Mouse (Mus musculus) midbrain, embryonic 10.5 days (tissue): ENCODE results near the gene Shkbp1. TPM values are rescaled to one million over a fixed set of nuclear protein-coding genes. Genes with fewer than 3 reads are reported as not detected.

Experiments used
- DNase-seq: peaks from one replicate; pipeline ENCODE4 v3.0.0-alpha.2; 2017; ENCODE audit warnings: low spot score
- H3K27ac ChIP-seq: fragments of 300-500 bp; sonication (generic); replicated peaks from 2 replicates; pipeline ENCODE4 v1.5.1; 2016; ENCODE audit warnings: mild to moderate bottlenecking
- H3K27me3 ChIP-seq: fragments of 300-500 bp; sonication (generic); 2 replicates; pipeline ENCODE4 v1.6.1; 2016; ENCODE audit warnings: low read depth, mild to moderate bottlenecking; ENCODE audit not compliant: poor library complexity, severe bottlenecking
- H3K36me3 ChIP-seq: fragments of 300-500 bp; sonication (generic); 2 replicates; pipeline ENCODE4 v1.6.1; 2016; ENCODE audit warnings: mild to moderate bottlenecking, moderate library complexity
- H3K4me1 ChIP-seq: fragments of 300-500 bp; sonication (generic); 2 replicates; pipeline ENCODE4 v1.6.1; 2016
- H3K4me3 ChIP-seq: fragments of 300-500 bp; sonication (generic); 2 replicates; pipeline ENCODE4 v1.5.1; 2016; ENCODE audit warnings: mild to moderate bottlenecking, moderate library complexity
- H3K9me3 ChIP-seq: fragments of 300-500 bp; sonication (generic); replicated peaks from 2 replicates; pipeline ENCODE4 v1.6.1; 2016; ENCODE audit warnings: mild to moderate bottlenecking
- WGBS: fragments of 180-500 bp; shearing (Covaris S2); methylation state at CpG from one replicate; pipeline ENCODE4 v1.1.7; 2016; 5-methylcytosine and 5-hydroxymethylcytosine counted together
- polyA plus RNA-seq: library from polyadenylated mRNA; unstranded; fragments of >200 nt; fragmentation: Nextera tagmentation; extraction: Ambion mirVana; gene quantifications from 2 replicates; pipeline ENCODE4 v1.2.1, GENCODE M21; 2016

Gene Shkbp1
- polyA plus RNA-seq, 1 experiment from 2014 or later = 71.7 TPM

DNA sequence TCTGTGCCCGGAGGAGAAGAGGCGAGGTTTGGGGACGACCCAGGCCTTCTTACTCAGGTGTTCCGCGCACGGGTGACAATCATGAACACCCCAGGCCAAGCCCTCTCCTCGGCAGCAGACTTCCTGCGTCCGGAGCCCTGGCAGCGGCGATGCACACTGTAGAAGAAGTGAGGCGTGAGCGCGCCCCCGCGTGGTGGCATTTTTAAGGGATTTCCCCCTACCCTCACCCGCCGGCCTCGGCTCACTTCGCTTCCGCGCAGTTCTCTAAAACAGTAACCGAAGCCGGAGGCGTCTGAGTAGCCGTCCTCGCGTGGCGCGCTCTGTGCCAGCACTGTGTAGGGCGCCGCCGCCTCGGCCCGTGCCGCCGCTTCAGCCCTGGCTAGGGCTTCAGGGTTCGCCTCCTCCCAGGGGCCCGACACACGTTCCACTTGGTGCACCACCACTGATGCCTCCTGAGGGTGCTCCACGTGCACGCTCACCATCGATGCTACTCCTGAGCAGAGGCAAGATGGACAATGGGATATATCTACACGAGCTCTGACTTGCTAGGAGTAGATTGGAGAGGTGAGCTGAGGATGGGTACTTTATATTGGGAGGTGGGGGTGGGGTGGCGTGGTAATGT lies 26.4 kb downstream of the Shkbp1 start:
- peak; percentile 83 for DNase-seq
- H3K4me3 ChIP-seq = peak overlapping the region; percentile 45
- peaks cover 100% of the 10 kb centered on the region for H3K27me3 ChIP-seq
- no peak overlapping the region for H3K27ac ChIP-seq
- H3K36me3 ChIP-seq = no peaks in the 10 kb centered on the region
- WGBS = 4% methylated on average over 45 of the region's 45 CpGs
- no peaks in the 10 kb centered on the region for H3K9me3 ChIP-seq
- peaks cover 72% of the 10 kb centered on the region for H3K4me1 ChIP-seq

- no peak overlapping the region for H3K4me3 ChIP-seq
Measured at GRCm38 (mm10) chr7:27328648-27329047, 27.2 kb downstream of the Shkbp1 start.

DNA sequence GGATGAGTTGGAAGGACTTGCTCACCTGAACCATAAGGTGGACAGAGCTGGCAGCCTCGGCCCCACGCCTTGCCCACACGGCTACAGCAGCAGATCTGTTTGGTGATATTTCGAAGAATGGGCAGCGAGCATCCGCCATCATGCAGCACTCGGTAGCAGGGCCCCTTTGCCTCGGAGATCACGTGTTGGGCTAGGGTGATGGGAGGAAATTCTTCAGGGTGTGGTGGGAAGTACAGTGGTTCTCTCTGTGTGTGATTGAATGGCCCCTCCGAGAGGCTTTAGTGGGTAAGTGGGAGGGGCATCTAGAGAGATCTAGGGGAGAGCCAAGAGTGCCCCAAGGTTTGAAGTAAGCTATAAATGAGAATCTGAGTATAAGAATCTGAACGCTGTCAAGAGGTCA lies 27.7 kb downstream of the Shkbp1 start:
- WGBS = 86% methylated on average over 11 of the region's 11 CpGs
- H3K27ac ChIP-seq = no peak overlapping the region
- H3K4me1 ChIP-seq = peaks cover 59% of the 10 kb centered on the region

More at GRCm38 (mm10) chr7:27328648-27329047, 27.2 kb downstream of the Shkbp1 start:
- Histone ChIP-seq H3K4me1 (peaks cover 64% of the 10 kb centered on the region), H3K27me3 (peaks cover 100% of the 10 kb centered on the region), H3K27ac (no peak overlapping the region), H3K9me3 (no peaks in the 10 kb centered on the region), H3K36me3 (no peaks in the 10 kb centered on the region)
- DNase-seq = no peak
- WGBS = 37% methylated on average over 16 of the region's 16 CpGs

GRCm38 (mm10) chr7:27327500-27327899 lies 28.3 kb downstream of the Shkbp1 start:
- no peaks in the 10 kb centered on the region for H3K36me3 ChIP-seq
- no peak overlapping the region for H3K27ac ChIP-seq
- no peaks in the 10 kb centered on the region for H3K9me3 ChIP-seq
- DNase-seq = no peak
- H3K4me3 ChIP-seq = no peak overlapping the region
- H3K27me3 ChIP-seq = peaks cover 100% of the 10 kb centered on the region
- peaks cover 55% of the 10 kb centered on the region for H3K4me1 ChIP-seq
- 90% methylated on average over 8 of the region's 8 CpGs for WGBS

More for the DNA sequence above, 27.7 kb downstream of the Shkbp1 start:
- Histone ChIP-seq H3K4me3 (no peak overlapping the region), H3K36me3 (no peaks in the 10 kb centered on the region), H3K9me3 (no peaks in the 10 kb centered on the region), H3K27me3 (peaks cover 100% of the 10 kb centered on the region)
- DNase-seq = no peak

DNA sequence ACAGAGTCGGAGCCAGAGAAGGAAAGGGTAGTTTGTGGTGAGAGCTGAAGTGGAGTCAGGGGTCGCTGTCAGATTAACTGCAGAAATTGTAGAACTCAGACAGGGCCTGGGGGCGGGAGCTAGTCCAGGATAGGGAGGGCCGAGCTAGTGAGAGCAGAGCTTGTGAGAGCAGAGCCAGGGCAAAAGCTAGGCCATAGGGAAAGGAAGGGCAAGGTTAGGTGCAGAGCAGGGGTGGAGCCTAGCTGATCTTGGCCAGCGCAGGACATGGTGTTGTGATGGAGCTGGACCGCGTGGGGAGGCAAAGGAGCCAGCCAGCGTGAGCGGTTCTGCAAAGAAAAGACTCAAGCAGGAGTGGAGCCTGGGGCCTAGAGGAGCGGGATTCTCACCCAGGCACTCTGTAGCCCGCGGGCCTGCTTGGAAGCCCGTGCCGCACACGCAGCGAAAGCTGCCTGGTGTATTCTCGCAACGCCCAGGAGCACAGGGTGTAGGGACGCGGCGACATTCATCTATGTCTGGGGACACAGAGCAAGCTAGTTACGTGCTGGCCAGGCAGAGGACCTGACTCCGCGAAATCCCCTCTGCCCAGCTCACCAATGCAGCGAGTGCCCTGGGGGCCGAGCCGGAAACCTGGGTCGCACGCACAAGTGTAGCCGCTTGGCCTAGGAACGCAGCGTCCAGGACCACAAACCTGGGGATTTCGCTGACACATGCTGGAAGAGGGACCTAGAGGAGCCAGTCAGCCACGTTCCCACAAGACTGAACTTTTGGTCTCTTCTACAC lies 29.5 kb downstream of the Shkbp1 start:
- peaks cover 100% of the 10 kb centered on the region for H3K27me3 ChIP-seq
- H3K36me3 ChIP-seq = no peaks in the 10 kb centered on the region
- DNase-seq = no peak
- H3K27ac ChIP-seq = peak overlapping the region; percentile 30
- H3K4me3 ChIP-seq = peak overlapping the region; percentile 49
- 28% methylated on average over 34 of the region's 34 CpGs for WGBS
- H3K4me1 ChIP-seq = peaks cover 53% of the 10 kb centered on the region
- no peaks in the 10 kb centered on the region for H3K9me3 ChIP-seq

- Histone ChIP-seq H3K27ac (peak overlapping the region; percentile 59), H3K4me1 (peaks cover 47% of the 10 kb centered on the region), H3K4me3 (peak overlapping the region; percentile 49), H3K36me3 (no peaks in the 10 kb centered on the region), H3K9me3 (no peaks in the 10 kb centered on the region), H3K27me3 (peaks cover 98% of the 10 kb centered on the region)
- DNase-seq = peak; percentile 66
- under 1% methylated on average over 24 of the region's 24 CpGs for WGBS
Measured at GRCm38 (mm10) chr7:27325697-27326096, 30.1 kb downstream of the Shkbp1 start.

- 51% methylated on average over 18 of the region's 20 CpGs for WGBS
- H3K4me1 ChIP-seq = peaks cover 40% of the 10 kb centered on the region
- no peaks in the 10 kb centered on the region for H3K9me3 ChIP-seq
- H3K27ac ChIP-seq = no peak overlapping the region
- no peak for DNase-seq
- peaks cover 90% of the 10 kb centered on the region for H3K27me3 ChIP-seq
- H3K36me3 ChIP-seq = no peaks in the 10 kb centered on the region
- peak overlapping the region; percentile 49 for H3K4me3 ChIP-seq
Measured at GRCm38 (mm10) chr7:27324928-27325327, 30.9 kb downstream of the Shkbp1 start.

DNA sequence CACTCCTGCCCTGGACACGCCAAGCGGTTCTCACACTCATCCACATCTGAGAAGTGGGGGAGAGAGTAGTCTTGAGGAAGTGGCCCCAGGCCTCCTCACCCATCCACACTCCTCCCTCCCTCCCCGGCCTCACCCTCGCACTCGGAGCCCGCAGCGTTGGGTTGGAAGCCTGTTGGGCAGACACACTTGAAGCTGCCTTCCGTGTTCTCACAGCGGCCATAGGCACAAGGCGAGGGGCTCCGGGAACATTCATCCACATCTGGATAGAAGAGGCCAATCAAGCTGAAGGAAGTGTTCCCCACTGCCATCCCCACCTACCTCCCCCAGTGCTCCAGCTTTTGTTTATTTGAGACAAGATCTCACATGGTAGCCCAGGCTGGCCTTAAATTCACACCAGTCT lies 31.7 kb downstream of the Shkbp1 start:
- Histone ChIP-seq H3K4me3 (no peak overlapping the region), H3K9me3 (no peaks in the 10 kb centered on the region), H3K4me1 (peaks cover 32% of the 10 kb centered on the region), H3K36me3 (no peaks in the 10 kb centered on the region), H3K27me3 (peaks cover 83% of the 10 kb centered on the region), H3K27ac (no peak overlapping the region)
- DNase-seq = no peak
- 96% methylated on average over 11 of the region's 11 CpGs for WGBS

- no peak overlapping the region for H3K27ac ChIP-seq
- peaks cover 28% of the 10 kb centered on the region for H3K4me1 ChIP-seq
- H3K36me3 ChIP-seq = no peaks in the 10 kb centered on the region
- H3K4me3 ChIP-seq = no peak overlapping the region
- peaks cover 71% of the 10 kb centered on the region for H3K27me3 ChIP-seq
- no peak for DNase-seq
- 89% methylated on average over 5 of the region's 5 CpGs for WGBS
- no peaks in the 10 kb centered on the region for H3K9me3 ChIP-seq
Measured at GRCm38 (mm10) chr7:27323001-27323400, 32.8 kb downstream of the Shkbp1 start.

DNA sequence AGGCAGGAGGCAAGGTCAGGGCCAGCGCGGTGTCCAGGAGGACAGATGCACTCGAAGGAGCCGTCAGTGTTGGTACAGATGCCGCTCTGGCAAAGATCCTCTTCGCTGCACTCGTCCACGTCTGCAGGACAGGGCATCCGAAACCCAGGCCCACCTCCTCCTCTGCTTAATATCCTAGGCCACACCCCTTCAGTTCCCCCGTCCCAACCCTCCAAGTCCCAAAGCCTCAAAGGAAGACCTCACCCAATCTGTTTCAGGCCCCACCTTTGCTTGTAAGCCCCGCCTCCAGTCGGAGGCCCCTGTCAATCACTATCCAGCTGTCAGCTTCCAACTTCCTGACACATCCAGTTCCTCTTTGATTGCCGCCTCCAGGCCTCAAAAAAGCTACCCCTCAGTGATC lies 33.5 kb downstream of the Shkbp1 start:
- no peak overlapping the region for H3K4me3 ChIP-seq
- H3K27me3 ChIP-seq = peaks cover 64% of the 10 kb centered on the region
- peaks cover 33% of the 10 kb centered on the region for H3K4me1 ChIP-seq
- no peaks in the 10 kb centered on the region for H3K9me3 ChIP-seq
- DNase-seq = no peak
- 11% methylated on average over 13 of the region's 13 CpGs for WGBS
- H3K27ac ChIP-seq = no peak overlapping the region
- no peaks in the 10 kb centered on the region for H3K36me3 ChIP-seq

GRCm38 (mm10) chr7:27319411-27319810 lies 36.4 kb downstream of the Shkbp1 start:
- 91% methylated on average over 22 of the region's 22 CpGs for WGBS

DNA sequence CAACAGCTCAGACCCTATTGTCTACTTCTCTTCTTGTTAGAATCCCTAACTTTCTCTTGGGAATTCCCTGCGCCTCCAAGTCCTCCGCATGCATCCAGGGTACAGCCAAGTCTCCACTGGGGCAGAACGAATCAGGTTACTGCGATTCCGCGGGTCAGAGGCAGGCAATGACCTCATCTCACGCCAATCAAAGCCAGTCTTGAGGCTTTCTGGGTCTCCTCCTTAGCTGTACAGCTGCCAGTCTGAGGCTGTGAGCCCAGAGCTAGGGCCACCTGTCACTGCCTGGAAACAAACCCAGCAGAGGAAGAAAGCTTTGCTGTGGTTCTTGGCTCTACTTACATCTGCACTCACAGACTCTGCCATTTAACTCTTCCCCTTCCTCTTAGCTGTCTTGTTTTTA lies 39.9 kb downstream of the Shkbp1 start:
- H3K27me3 ChIP-seq = peaks cover 12% of the 10 kb centered on the region
- H3K36me3 ChIP-seq = peaks cover 9% of the 10 kb centered on the region
- peaks cover 16% of the 10 kb centered on the region; the same call in 1 of the 2 replicates for H3K4me1 ChIP-seq
- peak; percentile 43 for DNase-seq
- WGBS = 39% methylated on average over 7 of the region's 7 CpGs
- H3K27ac ChIP-seq = no peak overlapping the region
- no peak overlapping the region for H3K4me3 ChIP-seq
- peaks cover 20% of the 10 kb centered on the region for H3K9me3 ChIP-seq

More at GRCm38 (mm10) chr7:27319411-27319810, 36.4 kb downstream of the Shkbp1 start:
- Histone ChIP-seq H3K27ac (no peak overlapping the region), H3K4me3 (no peak overlapping the region), H3K4me1 (peaks cover 23% of the 10 kb centered on the region), H3K27me3 (peaks cover 35% of the 10 kb centered on the region), H3K9me3 (peaks cover 4% of the 10 kb centered on the region), H3K36me3 (no peaks in the 10 kb centered on the region)
- no peak for DNase-seq

DNA sequence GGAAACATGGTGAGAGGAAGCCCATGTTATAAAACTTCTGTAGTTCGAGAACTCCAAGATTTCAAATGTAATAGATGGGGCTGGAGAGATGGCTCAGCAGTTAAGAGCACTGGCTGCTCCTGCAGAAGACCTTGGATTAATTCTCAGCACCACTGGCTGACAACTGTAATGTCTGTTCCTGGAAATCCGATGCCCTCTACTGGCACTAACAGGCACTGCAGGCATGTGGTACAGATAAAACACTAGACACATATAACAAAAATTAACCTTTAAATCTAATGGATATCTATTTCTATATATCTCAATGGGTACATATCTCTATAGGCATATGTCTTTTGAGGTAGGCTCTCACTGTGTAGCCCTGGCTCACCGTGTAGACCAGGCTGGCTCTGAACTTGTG lies 41.4 kb downstream of the Shkbp1 start:
- peaks cover 20% of the 10 kb centered on the region for H3K9me3 ChIP-seq
- H3K36me3 ChIP-seq = peaks cover 9% of the 10 kb centered on the region
- H3K27me3 ChIP-seq = peaks cover 27% of the 10 kb centered on the region
- H3K4me1 ChIP-seq = peaks cover 26% of the 10 kb centered on the region
- H3K27ac ChIP-seq = no peak overlapping the region
- no peak overlapping the region for H3K4me3 ChIP-seq
- 85% methylated on average over 3 of the region's 3 CpGs for WGBS
- no peak for DNase-seq
